Mouse (Mus musculus) left cerebral cortex, adult 18-20 months (tissue): Measurements from ENCODE around the gene Grik3. TPM values are rescaled to one million over a fixed set of nuclear protein-coding genes. Genes with fewer than 3 reads are reported as not detected.

ENCODE experiments used
- DNase-seq, 2 experiments: peaks; one replicate each; pipeline ENCODE4 v3.0.0; 2021 to 2022; ENCODE audit warnings: low spot score in 2 of 2, mixed read lengths in 1 of 2
- total RNA-seq, 2 experiments: library from RNA; stranded (reverse); gene quantifications; 2 replicates each; pipeline ENCODE4 v1.2.3; 2021

Gene Grik3
- total RNA-seq, 2 experiments from 2014 or later, result 38.8 to 47.6 TPM

GRCm38 (mm10) chr4:125637364-125637763 lies 146.9 kb downstream of the Grik3 start:
- no peak for DNase-seq

- no peak for DNase-seq
Measured at GRCm38 (mm10) chr4:125640520-125640919, 150.0 kb downstream of the Grik3 start.

DNA sequence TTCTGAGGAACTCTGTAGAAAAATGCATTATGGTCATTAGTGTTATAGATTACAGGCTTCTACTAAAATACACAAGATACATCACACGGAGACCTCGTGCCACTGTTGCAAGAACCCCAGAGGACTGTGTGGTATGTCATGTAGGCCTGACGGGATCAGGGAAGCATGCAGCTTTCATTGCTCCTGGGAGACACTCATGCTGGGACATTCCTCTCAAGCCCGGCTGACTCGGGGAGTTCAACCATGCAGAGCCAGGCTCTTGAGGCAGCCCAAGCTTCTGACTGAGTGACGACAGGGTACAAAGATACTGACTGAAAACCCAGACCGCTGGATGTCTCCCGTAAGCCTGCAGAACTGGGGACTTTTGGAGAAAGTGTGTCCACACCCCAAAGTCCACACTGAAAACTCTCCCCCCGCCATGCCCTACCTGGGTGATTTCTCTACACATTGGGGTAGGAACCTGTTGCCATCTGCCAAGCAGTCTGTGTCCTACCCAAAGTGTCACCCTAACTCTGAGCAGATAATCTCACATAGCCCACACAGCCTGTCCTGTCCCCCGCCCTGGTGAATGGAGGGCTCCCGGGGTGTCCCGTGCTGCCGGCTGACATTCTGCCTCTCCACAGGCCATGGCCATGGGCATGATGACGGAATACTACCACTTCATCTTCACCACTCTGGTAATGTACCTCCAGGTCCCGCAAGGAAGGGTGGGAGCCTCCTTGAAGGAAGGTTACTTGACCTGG lies 150.6 kb downstream of the Grik3 start:
- DNase-seq, result no peak

DNA sequence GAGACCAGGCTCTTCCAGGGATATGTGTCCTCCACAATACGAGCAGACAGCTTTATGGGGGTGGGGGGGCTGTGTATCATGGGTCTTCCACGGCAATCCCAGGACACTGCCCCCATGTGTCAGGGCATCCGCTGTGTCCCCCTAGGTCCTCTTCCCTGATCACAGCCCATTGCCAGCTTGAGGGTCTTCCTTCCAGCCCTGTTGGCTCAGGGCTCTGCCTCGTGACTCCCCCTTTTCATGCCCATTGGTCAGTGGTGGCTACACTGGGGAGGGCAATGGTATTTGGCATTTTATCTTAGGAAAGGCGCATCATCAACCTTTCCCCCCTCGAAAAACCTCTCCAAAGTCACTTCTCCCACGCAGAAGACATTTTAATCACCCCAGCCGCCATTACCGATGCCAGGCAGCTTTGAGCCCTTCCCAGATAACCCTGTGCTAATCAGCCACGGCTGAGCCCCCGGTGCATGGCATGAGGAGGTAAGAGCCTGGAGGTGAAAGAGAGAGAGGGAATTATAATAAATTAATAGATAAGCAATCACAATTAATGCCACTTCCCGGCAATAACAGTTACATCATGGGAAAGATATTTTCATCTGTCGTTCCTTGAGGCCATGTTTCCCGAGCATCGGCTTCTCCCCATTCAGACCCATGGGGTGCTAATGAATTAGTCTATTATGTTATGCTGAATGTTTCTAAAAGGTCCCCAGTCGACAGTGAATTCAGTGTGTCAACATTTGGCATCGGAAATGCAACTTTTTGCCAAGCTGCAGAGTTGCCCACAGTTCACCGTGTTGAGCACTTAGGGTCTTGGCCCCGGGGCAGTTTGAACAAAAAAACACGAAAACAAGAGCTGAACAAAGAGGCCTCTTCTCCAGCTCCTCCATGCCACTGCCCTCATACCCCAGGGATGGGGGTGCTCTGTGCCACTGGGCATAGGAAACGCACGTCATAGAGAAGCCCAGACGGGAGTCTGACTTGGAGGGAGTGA lies 154.4 kb downstream of the Grik3 start:
- DNase-seq, result peak; percentile 20 to 41

DNA sequence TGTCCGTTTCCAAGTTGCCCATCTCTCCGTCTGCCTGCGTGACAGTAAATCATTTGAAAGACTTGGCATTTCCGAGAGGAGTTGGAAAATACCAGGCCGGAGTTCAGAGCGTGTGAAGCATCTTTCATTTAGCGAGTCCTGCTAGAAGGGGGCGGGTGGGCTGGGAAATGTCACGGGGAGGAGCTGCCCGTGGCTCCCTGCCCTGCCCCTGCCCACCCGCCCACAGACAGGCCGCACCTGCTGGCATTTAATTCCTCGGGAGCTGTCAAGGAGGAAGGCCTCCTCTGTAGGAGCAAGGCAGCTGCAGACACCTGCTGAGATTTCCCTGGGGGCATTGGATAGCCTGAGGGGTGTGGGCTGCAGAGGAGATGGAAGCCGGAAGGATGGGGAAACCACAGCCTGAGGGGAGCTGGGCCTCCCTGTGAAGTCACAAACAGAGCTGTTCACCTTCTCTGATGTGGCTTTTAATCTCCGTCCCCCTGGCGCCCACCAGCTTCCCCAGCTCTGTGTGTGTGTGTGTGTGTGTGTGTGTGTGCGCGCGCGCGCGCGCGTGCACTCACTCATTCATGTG lies 161.3 kb downstream of the Grik3 start:
- DNase-seq, result no peak

DNA sequence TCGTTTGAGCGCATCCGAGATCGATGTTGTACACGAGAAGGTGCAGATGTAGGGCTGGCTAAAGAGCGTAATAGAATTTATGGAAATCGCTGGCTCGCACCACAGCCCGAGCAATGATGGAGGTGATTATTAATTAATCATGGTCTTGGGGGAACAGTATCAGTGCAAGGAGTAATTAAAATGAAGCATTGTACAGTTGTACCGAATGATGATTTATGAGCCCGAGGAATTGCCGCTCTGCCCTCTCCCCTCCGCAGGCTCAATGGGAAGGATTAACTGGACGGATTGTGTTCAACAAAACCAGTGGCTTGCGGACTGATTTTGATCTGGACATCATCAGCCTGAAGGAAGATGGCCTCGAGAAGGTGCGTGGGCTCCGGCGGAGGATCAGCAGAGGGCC lies 165.5 kb downstream of the Grik3 start:
- DNase-seq, result no peak

GRCm38 (mm10) chr4:125658376-125658775 lies 167.9 kb downstream of the Grik3 start:
- DNase-seq, result no peak

- DNase-seq, result no peak
Measured at GRCm38 (mm10) chr4:125661982-125662381, 171.5 kb downstream of the Grik3 start.

- DNase-seq, result no peak
Measured at GRCm38 (mm10) chr4:125663262-125663661, 172.8 kb downstream of the Grik3 start.

GRCm38 (mm10) chr4:125665955-125666354 lies 175.5 kb downstream of the Grik3 start:
- no peak for DNase-seq

DNA sequence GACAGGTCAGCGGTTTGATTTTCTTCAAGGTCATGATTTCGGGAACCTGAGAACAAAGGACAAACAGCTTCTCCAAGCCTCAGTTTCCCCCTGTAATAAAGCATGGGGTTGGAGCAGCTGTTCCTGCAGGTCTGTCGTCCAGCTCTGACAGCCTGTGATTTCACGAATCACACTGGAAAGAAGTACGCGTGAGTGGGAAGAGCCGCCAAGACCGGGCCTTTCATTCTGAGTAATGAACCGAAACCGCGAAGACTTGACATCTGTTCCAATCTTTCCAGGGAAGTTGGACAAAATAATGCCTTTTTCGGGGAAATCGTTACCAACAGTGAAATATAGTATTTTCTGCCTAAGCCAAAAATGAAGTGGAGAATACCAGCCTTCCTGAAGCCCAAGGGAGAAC lies 191.5 kb downstream of the Grik3 start:
- DNase-seq, result peak in 1 of 2 experiments; percentile 37

GRCm38 (mm10) chr4:125687078-125687477 lies 196.6 kb downstream of the Grik3 start:
- DNase-seq, result no peak

DNA sequence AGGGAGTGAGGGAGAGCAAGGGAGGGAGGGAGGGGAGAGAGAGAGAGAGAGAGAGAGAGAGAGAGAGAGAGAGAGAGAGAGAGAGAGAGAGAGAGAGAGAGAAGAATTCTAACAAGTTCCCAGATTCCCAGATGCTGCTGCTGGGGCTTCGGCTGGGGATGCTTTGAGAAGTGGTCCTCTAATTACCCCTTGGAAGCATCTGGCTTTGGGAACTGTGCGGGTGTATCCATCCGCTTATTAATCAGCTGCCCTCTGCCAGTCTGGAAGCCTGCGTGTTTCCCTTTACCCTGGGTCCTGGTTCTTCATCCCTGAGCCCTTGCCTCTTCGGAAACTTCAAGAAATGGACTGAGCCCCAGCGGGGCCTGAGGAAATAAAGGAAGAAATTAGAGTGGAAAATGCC lies 204.9 kb downstream of the Grik3 start:
- DNase-seq, result no peak

GRCm38 (mm10) chr4:125696182-125696939 lies 205.9 kb downstream of the Grik3 start:
- no peak for DNase-seq

- DNase-seq, result peak; percentile 23 to 26
Measured at GRCm38 (mm10) chr4:125697626-125698025, 207.1 kb downstream of the Grik3 start.

- no peak for DNase-seq
Measured at GRCm38 (mm10) chr4:125699056-125699455, 208.6 kb downstream of the Grik3 start.

GRCm38 (mm10) chr4:125700331-125700730 lies 209.8 kb downstream of the Grik3 start:
- no peak for DNase-seq

DNA sequence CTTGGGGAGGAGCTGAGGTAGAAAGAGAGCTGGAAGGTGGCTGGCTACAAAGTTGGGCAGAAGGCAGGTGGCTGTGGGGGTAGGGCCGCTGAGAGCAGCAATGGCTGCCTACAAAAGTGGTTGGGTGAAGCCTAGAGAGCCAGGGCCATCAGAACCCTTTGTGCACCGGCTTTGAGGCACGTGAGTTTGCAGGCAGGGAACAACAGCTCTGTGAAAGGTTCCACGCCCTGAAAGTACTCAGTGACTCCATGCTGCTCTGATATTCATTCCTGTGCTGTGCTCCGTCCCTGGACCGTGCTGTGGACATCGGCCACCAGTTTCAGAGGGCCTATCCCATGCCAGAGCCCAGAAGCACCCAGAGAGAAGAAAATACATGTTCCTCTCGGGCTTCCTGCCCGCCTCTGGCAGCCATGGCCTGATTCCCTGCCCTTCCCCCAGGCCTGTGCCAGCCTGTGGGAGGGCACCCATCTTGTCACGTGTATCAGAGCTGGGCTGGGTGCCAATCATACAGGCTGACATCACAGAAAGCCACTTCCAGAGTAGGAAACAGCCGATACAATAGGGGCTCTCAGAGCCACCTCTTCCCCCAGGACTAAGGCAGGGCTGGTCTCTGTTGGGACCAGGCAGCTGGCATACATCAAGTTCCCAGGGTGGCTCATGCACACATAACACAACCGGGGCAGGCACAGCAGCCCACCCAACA lies 212.3 kb downstream of the Grik3 start:
- DNase-seq, result peak; percentile 78 to 79

- DNase-seq, result peak; percentile 37 to 48
Measured at GRCm38 (mm10) chr4:125703310-125703690, 212.8 kb downstream of the Grik3 start.

- no peak for DNase-seq
Measured at GRCm38 (mm10) chr4:125705746-125706145, 215.2 kb downstream of the Grik3 start.
